Mouse (Mus musculus) testis, adult 2 months (tissue): ENCODE measurements at regions not wholly inside any gene's neighbourhood (a gene's known extent, or its start where the extent isn't known, plus 50 kb on each side); places are given as distances from the start of the nearest gene placed in this dataset.

Experiments used
- H3K27ac ChIP-seq: fragments of 200-500 bp; 2 replicates; pipeline ENCODE4 v1.5.1; 2012; ENCODE audit warnings: low read depth, low read length; ENCODE audit not compliant: control insufficient read depth, insufficient read depth
- H3K27me3 ChIP-seq: fragments of 200-500 bp; 2 replicates; pipeline ENCODE4 v1.6.1; 2012; ENCODE audit warnings: mild to moderate bottlenecking, low read length, moderate library complexity; ENCODE audit not compliant: control insufficient read depth, insufficient read depth
- H3K36me3 ChIP-seq: fragments of 200-500 bp; 2 replicates; pipeline ENCODE4 v1.6.1; 2012; ENCODE audit warnings: mild to moderate bottlenecking, low read length; ENCODE audit not compliant: control insufficient read depth, insufficient read depth
- H3K4me1 ChIP-seq: fragments of 200-500 bp; 2 replicates; pipeline ENCODE4 v1.6.1; 2012; ENCODE audit warnings: low read length; ENCODE audit not compliant: control insufficient read depth, insufficient read depth
- H3K4me3 ChIP-seq: fragments of 200-500 bp; 2 replicates; pipeline ENCODE4 v1.5.1; 2012; ENCODE audit warnings: low read depth, mild to moderate bottlenecking, low read length, moderate library complexity, mixed read lengths; ENCODE audit not compliant: control insufficient read depth
- CTCF ChIP-seq: fragments of 200-500 bp; IDR thresholded peaks from 2 replicates; pipeline ENCODE4 v1.5.1; 2012; ENCODE audit warnings: low read depth, mild to moderate bottlenecking, inconsistent platforms, low read length, moderate library complexity; ENCODE audit not compliant: control insufficient read depth, insufficient read depth, insufficient replicate concordance
- POLR2A ChIP-seq: fragments of 200-500 bp; IDR thresholded peaks from 2 replicates; pipeline ENCODE4 v1.6.1; 2012; ENCODE audit warnings: low read depth, mild to moderate bottlenecking, inconsistent platforms, low read length, moderate library complexity; ENCODE audit not compliant: control insufficient read depth

- no peak overlapping the region for H3K27ac ChIP-seq
- H3K27me3 ChIP-seq = no peaks in the 10 kb centered on the region
- no peak overlapping the region for H3K4me3 ChIP-seq
- H3K4me1 ChIP-seq = no peaks in the 10 kb centered on the region
- no peaks in the 10 kb centered on the region for H3K36me3 ChIP-seq
- TF ChIP-seq CTCF = no peak
- no peak for TF ChIP-seq POLR2A
Observed at GRCm38 (mm10) chr2:75012046-75012445, 186.4 kb downstream of the Mtx2 start.

GRCm38 (mm10) chr2:75014994-75015728, 189.6 kb downstream of the Mtx2 start:
- no peak for TF ChIP-seq CTCF
- TF ChIP-seq POLR2A = no peak
- H3K4me3 ChIP-seq = no peak overlapping the region

GRCm38 (mm10) chr2:75019459-75019858, 193.9 kb downstream of the Mtx2 start:
- no peaks in the 10 kb centered on the region for H3K27me3 ChIP-seq
- no peak overlapping the region for H3K4me3 ChIP-seq
- no peak overlapping the region for H3K27ac ChIP-seq
- H3K36me3 ChIP-seq = no peaks in the 10 kb centered on the region
- TF ChIP-seq POLR2A = no peak
- no peak for TF ChIP-seq CTCF
- no peaks in the 10 kb centered on the region for H3K4me1 ChIP-seq

More at GRCm38 (mm10) chr2:75014994-75015728, 189.6 kb downstream of the Mtx2 start:
- Histone ChIP-seq H3K27me3 (no peaks in the 10 kb centered on the region), H3K4me1 (no peaks in the 10 kb centered on the region), H3K27ac (no peak overlapping the region), H3K36me3 (no peaks in the 10 kb centered on the region)

GRCm38 (mm10) chr2:75021639-75022038, 196.0 kb downstream of the Mtx2 start:
- no peak overlapping the region for H3K27ac ChIP-seq
- H3K4me1 ChIP-seq = no peaks in the 10 kb centered on the region
- H3K27me3 ChIP-seq = no peaks in the 10 kb centered on the region
- no peak for TF ChIP-seq CTCF
- TF ChIP-seq POLR2A = no peak
- H3K36me3 ChIP-seq = no peaks in the 10 kb centered on the region
- H3K4me3 ChIP-seq = no peak overlapping the region

GRCm38 (mm10) chr2:75028151-75028550, 202.5 kb downstream of the Mtx2 start:
- no peaks in the 10 kb centered on the region for H3K36me3 ChIP-seq
- H3K27ac ChIP-seq = no peak overlapping the region
- no peaks in the 10 kb centered on the region for H3K4me1 ChIP-seq
- no peak for TF ChIP-seq POLR2A
- TF ChIP-seq CTCF = no peak
- H3K4me3 ChIP-seq = no peak overlapping the region
- H3K27me3 ChIP-seq = no peaks in the 10 kb centered on the region

GRCm38 (mm10) chr2:75029089-75029693, 203.6 kb downstream of the Mtx2 start:
- H3K4me3 ChIP-seq = no peak overlapping the region
- H3K36me3 ChIP-seq = no peaks in the 10 kb centered on the region
- H3K4me1 ChIP-seq = no peaks in the 10 kb centered on the region
- H3K27me3 ChIP-seq = no peaks in the 10 kb centered on the region
- no peak for TF ChIP-seq CTCF
- TF ChIP-seq POLR2A = no peak
- H3K27ac ChIP-seq = no peak overlapping the region

- H3K27me3 ChIP-seq = no peaks in the 10 kb centered on the region
- no peaks in the 10 kb centered on the region for H3K4me1 ChIP-seq
- no peak overlapping the region for H3K27ac ChIP-seq
- no peak overlapping the region for H3K4me3 ChIP-seq
- H3K36me3 ChIP-seq = no peaks in the 10 kb centered on the region
- TF ChIP-seq POLR2A (no peak), CTCF (no peak)
Observed at GRCm38 (mm10) chr2:75034708-75035107, 209.1 kb downstream of the Mtx2 start.
